Mouse (Mus musculus): Measurements from ENCODE around the gene Mgat5.

Mgat5 gene

DNA sequence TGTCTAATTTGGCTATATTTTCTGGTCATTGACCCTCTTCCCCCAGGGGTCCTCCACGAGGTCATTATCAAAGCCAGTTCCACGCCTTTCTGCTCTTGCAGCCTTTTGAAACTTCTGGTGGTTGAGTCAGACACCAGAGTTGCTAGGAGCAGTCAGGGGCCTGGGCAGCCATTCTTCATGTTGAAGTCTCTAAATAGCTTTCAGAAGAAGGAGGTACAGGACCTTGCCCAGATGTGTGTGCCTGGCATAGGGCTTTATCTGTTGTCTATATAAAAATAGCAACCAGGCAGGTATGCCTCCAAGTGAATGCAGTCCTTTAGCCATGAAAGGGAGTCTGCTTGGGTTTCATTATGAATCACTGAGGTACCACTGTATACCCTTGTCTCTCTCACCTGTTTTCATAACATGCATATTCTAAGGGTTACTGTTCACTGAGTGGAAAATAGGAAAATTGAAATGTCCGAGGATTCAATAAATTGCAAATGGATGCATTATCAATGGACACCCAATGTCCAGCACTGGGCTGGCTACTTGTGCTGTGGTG is 141.9 kb downstream of the Mgat5 start:
- DNase-seq = no peak

DNA sequence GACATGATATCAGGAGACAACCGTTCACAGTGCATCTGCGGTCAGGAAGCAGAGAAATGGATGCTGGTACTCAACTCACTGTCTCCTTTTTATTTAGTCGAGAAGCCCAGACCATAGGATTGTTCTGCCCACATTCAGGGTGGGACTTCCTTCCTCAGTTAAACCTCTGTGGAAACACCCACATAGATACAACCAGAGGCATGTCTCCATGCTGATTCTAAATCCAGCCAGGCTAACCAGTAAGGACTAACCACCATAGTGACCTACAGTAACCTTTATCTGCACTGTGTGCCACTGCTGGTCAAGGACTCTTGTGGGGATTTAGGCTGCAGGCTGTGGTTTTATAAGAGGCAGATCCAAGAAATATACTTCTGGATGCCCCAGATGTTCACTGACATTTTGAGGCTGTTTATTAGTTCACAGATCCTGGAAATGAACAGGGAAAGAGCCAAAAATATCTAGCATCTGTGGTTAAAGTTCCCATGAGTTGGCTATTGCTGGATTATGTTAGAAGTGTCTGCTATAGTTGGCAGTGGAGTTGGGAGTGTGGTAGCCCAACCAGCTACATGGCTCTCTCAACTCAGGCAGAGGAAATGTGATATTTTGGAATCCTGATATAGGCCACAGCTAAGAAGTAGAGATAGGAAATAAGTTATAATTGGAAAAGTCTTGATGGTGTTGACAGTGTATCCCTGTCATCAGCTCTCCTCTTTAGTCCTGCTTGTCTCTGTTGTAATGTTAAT is 143.2 kb downstream of the Mgat5 start:
- DNase-seq = no peak

DNA sequence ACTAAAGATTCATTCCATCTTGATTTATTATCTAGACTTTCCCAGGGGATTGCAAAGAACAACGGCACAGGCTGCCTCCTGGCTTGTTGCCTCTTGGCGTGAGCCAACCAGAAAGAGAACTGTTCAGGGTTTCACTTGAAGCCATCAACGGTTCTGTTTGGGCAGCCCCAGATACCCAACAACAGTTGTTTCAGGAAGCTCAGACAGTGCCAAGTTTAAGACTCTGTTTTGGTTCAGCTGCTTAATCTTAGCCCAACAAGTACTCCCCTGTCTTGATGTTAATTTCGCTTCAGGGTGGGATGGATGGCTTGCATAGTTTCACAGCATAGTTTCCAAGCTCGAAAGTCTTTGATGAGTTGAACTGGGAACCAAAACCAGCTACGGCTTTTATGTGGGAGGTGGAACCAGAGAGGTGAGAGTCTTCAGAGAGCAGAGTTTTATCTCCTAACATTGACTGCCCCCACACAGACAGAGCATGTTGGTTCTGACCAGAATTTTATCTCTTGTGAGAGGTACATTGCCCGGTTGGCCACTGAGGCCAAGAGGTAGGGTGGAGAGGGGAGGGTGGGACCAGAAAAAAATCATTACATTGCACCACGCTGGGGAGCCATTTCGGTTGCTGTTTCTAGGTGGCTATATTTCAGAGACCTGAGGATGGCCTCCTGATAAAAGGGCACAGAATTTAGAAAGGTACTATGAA is 144.0 kb downstream of the Mgat5 start:
- no peak for DNase-seq

DNA sequence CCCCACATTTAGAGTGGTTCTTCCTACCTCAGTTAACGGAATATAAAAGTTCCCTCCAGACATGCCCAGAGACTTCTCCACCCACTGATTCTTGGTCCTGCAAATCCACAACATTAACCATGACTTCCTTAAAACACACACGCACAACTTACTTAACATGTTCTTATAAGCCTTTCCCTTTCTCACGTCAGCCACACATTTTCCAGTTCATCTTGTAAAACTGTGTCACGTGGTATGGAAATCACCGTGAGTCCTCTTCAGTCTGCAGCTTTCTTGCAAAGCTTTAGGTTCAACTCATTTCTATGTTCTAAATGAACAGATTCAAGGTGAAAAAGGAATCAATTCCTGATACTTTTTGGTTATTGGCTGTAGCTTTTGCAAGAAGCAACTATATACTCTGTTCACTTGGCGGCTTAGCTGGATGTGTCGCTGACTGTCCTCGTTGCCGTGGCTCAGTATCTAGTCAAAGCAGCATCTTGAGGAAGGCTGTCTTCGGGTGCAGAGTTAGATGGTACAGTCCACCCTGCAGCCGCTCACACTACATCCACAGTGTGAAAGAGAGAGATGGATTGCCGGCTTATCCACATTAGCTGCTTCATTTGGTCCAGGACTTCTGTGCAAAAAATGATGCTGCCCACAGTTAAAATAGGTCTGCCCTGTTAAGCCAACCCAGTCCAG is 146.7 kb downstream of the Mgat5 start:
- DNase-seq = no peak

DNA sequence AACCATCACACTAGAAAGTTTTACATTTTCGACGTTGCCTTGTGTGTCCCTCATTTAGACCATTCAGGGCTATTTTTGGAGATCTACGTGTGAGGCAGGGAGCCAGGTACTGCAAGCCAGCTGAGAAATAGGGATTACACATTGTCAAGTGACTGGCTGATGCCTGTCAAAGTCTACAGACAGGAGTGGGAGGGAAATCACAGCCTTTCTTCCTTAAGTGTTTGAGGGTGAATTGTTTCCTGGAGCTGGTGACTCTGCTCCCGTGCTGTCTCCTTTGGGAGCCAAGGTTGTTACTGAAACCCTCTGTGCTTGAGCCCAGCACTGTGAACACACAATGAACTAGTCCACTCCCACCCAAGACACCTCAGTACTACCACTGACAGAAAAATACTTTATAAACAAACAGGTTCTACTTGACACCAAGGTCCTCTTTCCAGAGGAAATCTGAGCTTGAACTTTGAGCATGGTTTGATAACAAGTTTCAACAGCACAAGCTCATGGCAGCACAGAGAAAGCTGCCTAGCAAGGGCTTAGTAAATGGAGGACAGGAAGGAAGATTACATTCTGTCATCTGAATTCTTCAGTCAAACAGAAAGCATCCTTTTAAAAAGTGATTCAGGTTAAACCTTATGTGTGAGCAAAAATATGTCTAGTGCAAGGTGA is 147.4 kb downstream of the Mgat5 start:
- DNase-seq = no peak

DNA sequence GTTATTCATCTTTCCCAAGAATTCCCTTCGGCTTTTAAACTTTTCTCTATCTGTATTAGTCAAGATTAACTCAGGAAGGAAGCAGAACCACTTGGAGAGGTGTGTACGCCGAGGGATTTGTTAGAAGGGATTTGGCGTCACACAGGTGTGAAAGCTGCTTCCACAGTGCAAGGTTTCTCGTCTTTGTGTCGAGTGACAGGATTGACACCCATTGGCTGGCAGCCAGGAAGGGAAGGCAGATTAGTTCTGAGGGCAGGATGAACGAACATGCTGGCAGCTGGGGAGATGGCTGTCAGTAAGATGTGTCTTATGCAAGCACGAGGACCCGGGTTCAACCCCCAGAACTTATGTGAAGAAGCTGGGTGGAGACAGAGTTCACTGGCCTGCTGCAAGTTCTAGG is 148.6 kb downstream of the Mgat5 start:
- DNase-seq = no peak

DNA sequence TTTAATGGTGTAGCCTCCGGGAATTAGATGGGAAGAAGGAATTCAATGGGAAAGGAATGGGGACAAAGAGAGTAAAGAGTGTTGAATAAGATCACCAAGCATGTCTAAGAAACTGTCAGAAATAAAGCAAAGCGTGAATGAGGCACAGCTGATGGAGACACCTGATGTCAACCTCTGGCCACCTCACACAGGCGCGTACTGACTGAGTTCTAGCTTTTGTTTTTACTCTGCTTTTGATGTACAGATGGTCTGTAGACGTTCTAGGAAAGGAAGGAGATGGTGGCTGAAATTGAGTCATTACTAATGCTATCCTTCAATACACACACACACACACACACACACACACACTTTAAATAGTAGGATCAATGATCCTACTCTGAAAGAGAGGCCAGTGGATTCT is 149.3 kb downstream of the Mgat5 start:
- no peak for DNase-seq

DNA sequence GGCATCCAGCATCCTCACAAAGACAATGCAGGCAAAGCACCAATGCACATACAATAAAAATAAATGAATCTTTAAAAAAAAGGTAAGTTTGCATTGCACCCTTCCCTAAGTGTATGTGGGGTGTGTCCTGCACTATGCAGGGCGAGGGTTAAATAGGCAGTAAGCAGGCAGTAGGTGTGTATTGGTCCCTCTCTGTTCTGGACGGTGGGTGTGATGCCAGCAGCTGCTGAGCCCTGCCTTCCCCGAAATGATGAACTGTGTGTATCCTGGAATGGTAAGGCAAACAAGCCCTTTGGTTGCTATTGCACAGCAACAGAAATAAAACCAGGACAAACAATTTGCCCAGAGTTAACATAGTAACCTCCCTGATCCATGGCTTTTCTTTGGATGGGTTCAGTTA is 150.2 kb downstream of the Mgat5 start:
- no peak for DNase-seq

DNA sequence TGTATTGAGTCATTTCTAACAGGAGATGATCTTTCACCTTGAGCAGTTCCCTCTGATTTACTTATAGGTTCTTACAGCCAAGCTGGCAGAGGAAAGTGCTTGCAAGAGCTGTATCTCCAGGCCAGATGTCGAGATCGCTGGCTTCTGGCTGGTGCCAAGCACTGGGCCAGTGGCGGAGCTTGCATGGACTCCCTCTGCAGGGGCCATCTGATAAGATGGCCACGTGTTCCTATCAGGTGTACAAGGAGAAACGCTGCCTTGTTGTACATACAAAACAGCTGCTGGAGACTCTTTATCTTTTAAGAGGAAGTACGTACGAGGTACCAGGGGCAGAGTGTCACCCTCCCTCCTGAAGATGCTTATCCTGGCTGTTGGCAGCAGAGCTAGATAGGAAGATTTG is 158.8 kb downstream of the Mgat5 start:
- DNase-seq = no peak

DNA sequence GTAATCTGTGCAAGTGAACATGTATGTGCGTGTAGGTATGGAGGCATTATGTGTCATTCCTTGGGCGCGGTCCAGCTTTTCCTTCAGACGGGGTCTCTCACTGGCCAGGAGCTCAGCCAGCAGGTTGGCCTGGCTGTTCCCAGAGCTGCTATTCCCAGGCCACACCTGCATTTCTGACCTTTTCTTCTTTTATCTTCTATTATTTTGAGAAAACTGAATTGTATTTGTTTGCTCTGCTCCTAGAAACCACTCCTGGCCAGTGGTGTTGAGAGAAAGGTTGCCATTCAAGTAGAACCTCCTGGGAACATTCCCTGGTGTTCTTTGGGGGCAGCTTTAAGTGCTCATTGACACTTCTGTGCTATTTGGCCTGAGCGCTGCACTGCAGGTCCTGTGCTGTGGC is 160.9 kb downstream of the Mgat5 start:
- DNase-seq = no peak

DNA sequence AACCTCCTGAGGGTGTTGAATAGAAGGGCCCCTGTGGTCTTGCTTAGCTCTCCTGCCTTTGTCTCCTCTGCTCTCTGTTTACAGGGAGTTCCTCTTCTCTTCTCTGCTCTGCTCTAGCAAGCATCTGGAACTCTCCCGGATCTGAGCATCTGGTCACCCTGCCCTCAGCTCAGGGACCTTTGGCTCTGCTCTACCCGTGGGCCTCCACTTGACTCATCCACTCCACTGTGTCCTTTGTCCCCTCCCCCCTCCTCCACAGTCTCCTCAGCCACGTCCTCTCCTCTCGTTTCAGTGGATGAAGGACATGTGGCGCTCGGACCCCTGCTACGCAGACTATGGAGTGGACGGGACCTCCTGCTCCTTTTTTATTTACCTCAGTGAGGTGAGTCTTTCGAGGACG is 161.3 kb downstream of the Mgat5 start:
- no peak for DNase-seq

DNA sequence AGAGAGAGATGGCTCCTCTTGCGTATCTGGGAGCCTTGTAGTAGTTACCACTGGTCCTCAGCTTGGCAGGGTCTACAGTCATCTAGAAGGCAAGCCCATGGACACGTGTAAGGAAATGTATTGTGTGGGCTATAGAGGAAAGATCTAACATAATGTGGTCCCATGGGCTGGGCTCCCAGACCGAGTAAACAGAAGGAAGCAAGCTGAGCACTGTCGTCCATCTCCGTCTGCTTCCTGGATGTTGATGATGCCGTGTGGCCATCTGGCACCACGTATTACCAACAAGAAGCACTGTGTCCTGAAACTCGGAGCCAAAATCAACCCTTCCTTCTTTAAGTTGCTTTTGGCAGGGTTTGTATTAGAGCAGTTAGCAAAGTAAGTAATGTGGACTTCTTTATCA is 163.7 kb downstream of the Mgat5 start:
- peak; percentile 35 for DNase-seq

DNA sequence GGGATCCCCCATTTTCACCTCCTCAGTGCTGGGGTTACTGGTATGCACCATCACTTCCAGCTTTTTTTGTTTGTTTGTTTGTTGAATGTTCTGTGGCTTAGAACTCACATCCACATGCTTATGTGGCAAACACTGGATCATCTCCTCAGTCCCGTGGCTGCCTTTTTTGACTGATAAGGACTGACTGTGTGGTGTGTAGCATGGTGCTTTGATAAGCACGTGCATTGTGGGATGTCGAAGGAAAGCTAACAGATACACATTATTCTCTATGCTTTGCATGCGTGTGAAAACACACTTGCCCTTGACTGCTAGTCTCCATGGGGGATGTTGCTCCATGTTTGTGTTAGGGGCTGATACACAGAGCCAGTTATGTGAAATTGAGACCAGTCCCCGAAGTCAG is 164.7 kb downstream of the Mgat5 start:
- no peak for DNase-seq

DNA sequence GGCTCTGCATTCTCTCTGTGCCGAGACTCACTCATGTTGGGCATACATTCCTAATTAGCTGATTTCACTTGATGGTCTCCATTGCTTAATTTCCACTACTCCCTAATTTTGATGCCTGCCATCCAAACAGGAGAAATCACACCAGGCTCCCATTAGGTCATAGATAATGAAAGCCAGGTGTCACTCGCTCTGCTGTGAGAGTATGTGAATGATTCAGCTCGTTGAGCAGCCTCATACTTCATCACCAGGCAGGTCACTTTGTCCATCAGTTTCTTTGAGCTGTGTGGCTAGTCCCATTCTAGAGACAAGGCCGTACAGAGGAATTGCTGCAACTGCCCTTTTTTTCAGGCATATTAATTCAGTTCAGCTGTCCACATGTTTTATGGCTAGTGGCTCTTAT is 167.3 kb downstream of the Mgat5 start:
- no peak for DNase-seq

DNA sequence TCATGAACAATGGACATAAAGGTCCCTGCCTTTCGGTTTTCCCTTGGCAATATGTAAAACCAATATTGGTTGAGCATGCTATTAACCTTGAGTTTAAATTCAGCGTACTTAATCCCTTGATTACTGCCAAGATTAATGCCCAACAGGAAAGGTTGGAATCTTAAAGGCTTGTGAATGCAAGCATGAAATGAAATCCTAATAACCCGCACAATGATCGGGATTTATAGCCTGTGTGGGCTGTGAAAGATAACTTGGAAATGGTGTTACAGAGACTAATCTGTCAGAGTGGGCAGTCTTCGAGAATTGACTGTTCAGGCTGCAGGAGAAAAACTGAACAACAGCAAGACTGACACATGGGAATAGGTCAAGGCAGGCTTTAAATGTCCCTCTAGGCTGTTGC is 168.7 kb downstream of the Mgat5 start:
- DNase-seq = no peak

DNA sequence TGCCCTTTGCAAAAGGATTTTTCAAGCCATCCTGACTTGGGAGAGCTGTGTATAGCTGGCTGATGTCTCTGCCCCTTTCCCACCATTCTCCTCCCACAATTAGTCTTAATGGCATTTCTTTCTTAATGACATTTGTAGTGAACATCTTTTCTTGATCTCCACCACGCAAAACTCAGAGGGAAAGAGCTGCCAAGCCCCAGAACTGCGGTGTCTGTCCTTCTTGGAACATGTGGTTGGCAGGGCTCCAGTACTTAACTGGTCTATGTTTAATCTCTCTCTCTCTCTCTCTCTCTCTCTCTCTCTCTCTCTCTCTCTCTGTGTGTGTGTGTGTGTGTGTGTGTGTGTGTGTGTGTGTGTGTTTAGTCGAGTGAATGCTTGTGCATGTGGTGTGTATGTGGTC is 169.3 kb downstream of the Mgat5 start:
- no peak for DNase-seq

DNA sequence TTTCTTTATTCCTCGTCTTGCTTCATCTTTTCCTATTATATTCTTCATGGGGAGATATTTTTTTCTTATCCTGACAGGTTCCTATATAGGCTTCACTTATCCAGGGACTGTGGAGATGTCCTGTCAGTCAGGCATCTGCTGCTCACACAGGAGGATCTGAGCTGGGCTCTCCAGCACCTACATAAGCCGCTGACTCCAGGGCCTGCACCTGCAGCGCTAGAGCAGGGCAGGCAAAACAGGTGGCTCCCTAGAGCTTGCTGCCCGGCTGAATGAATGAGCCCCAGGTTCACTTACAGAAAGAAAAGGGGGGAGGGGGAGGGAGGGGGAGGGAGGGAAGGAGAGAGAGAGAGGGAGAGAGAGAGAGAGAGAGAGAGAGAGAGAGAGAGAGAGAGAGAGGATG is 175.3 kb downstream of the Mgat5 start:
- no peak for DNase-seq

DNA sequence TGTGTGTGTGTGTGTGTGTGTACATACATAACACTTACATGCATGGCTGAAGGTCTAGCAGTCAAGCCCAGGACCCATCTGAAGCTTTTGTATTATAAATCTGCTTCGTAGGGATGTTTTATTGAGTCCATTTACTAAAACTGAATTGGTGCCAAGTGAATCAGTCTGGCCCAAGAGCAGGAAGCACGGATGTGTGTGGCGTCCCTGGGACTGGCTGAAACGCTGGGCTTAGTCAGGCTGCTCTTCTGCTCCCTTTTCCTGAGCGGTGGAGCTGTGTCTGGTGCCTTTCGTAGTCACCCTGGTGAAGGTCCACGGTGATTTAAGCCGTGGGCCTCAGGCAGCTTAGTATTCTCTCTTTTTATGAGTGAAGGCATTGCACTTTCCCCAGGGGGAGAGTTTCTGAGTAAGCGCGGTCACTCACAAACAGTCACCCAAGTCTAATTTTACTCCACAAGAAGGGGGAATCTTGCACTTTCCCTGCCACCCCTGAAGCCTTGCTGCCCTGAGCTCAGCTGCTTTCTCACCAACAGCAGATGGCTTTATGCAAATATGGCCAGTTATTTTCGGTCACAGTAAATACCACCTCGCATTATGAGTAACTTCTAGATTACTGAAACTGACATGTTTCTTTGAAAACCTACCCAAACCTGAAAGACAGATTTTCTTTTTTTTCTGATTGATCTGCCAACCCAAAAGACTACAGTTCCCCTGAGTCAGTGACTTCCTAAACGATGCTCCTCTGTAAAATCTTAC is 176.1 kb downstream of the Mgat5 start:
- no peak for DNase-seq

DNA sequence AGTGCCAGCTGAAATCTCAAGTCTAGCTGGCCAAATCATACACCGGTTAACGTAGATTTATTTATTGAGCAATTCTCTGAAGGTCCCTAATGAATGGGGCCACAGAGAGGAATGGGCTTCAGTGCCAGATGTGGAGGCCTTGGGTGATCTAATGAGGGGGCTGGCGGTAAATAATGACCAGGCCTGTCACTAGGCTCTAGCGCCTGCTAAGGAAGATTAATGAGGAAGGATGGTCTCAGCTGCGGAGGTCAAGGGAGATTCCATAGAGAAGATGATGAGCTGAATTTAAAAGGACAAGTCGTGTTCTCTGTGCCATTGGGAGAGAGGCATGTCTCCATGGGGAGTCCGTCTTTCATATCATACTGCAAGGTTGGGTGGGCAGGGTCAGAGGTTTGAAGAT is 178.3 kb downstream of the Mgat5 start:
- DNase-seq = no peak

DNA sequence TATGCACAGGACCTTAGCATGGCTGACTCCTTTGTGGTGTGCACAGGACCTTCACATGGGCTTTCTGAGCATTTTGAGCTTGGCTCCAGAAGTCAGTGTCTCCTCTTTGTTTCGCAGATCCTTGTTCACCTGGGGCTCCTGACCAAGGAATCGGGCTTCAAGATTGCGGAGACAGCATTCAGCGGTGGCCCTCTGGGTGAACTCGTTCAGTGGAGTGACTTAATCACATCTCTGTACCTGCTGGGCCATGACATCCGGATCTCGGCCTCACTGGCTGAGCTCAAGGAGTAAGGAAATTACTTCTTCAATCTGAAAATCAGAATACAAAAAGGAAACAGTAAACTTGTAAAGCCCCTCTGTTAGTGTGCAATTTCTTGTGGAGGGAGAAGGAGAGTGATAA is 182.4 kb downstream of the Mgat5 start:
- no peak for DNase-seq

DNA sequence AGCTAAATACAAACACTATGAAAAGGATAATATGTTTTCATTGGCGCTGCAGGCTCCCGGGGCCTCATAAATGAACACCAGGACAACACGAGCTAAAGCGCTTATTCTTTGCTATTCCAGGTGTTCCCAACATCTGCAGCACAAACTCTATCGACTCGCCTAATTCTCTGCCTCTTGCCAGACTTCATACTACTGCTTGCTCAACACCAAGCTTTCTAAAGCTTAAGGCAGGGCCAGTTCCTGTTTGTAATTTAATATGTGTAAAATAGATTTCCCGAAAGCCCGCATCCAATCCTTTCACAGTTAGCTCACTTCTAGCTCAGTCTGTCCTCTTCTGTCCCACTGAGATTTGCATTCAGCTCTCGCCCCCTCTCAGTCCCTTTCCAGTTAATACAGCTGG is 182.8 kb downstream of the Mgat5 start:
- DNase-seq = no peak

DNA sequence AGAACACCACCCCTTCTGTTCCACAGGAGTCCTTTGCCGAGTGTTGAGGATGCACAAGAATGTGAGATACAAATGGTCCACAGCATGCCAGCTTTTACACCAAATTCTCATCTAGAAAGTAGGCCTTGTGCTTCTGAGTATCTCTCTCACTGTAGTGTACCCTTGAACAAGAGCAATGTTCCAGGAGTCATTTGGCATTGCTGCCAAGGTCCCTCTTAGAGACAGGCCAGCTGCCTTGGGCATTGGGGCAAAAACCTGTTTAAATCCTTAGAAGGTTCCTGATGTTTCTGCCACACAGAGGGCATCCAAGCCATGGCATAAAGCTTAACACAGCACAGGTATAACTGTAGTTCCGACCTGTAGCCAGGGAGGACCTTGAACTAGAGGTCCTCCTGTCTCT is 189.9 kb downstream of the Mgat5 start:
- DNase-seq = no peak

DNA sequence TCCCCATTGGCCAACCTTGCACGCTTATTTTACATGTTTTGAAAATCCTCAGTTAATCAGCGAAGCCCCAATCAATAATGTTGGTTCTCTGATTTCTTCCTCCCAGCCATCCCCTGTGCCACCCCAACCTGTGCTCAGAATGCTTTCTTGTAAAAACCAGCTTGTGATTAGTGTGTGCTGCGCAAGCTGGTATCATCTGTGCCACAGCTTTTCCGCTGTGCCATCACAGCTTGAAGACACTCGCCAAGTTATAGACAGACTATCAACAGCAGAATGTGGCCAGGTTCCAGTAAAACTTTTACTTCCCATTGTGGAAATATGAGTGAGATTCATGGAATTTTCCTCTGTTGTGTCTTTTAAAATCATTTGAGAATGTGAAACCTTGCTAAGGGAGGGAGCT is 190.9 kb downstream of the Mgat5 start:
- no peak for DNase-seq
